Mouse (Mus musculus) ES-E14 (cell line): ENCODE measurements around the gene Aspm. TPM values are rescaled to one million over a fixed set of nuclear protein-coding genes. Genes with fewer than 3 reads are reported as not detected.

Source experiments
- DNase-seq: peaks from one replicate; pipeline ENCODE4 v3.0.0-alpha.2; 2013; ENCODE audit warnings: low read depth, low spot score
- H3K27ac ChIP-seq: 2 replicates; pipeline ENCODE4 v1.5.1; 2012; ENCODE audit warnings: low read depth, mild to moderate bottlenecking, low read length, moderate library complexity, mixed read lengths; ENCODE audit not compliant: poor library complexity, insufficient read depth, severe bottlenecking
- H3K36me3 ChIP-seq: 2 replicates; pipeline ENCODE4 v1.6.1; 2012; ENCODE audit warnings: mild to moderate bottlenecking, low read length, moderate library complexity, mixed read lengths; ENCODE audit not compliant: control insufficient read depth, poor library complexity, insufficient read depth, severe bottlenecking
- H3K4me1 ChIP-seq, 2 experiments: fragments of 150-350 bp in 1 of 2; sonication (generic) in 1 of 2; 2 replicates each; pipeline ENCODE4 v1.6.1; 2012; ENCODE audit warnings: low read length in 2 of 2, mild to moderate bottlenecking in 1 of 2, mixed read lengths in 1 of 2; ENCODE audit not compliant: control insufficient read depth in 2 of 2, insufficient read depth in 2 of 2, poor library complexity in 1 of 2
- H3K4me3 ChIP-seq, 2 experiments: fragments of 150-350 bp in 1 of 2; sonication (generic) in 1 of 2; 2 replicates each; pipeline ENCODE4 v1.5.1; 2012; ENCODE audit warnings: low read length in 2 of 2, low read depth in 1 of 2, mild to moderate bottlenecking in 1 of 2, mixed read lengths in 1 of 2; ENCODE audit not compliant: insufficient read depth in 1 of 2, poor library complexity in 1 of 2, severe bottlenecking in 1 of 2
- H3K9ac ChIP-seq: 2 replicates; pipeline ENCODE4 v1.6.1; 2012; ENCODE audit warnings: low read depth, mild to moderate bottlenecking, low read length, mixed read lengths; ENCODE audit not compliant: poor library complexity, insufficient read depth, severe bottlenecking
- H3K9me3 ChIP-seq: fragments of 150-350 bp; sonication (generic); 2 replicates; pipeline ENCODE4 v1.6.1; 2012; ENCODE audit warnings: low read depth, mild to moderate bottlenecking, low read length; ENCODE audit not compliant: control insufficient read depth, insufficient read depth
- CHD2 ChIP-seq: IDR thresholded peaks from 2 replicates; pipeline ENCODE4 v1.6.1; 2014; ENCODE audit warnings: mild to moderate bottlenecking, low read depth, low read length, inconsistent platforms
- HCFC1 ChIP-seq: IDR thresholded peaks from 2 replicates; pipeline ENCODE4 v1.6.1; 2012; ENCODE audit warnings: low read length, inconsistent platforms, borderline replicate concordance; ENCODE audit not compliant: insufficient read depth
- MAFK ChIP-seq: IDR thresholded peaks from 2 replicates; pipeline ENCODE4 v1.6.1; 2014; ENCODE audit warnings: mild to moderate bottlenecking, low read depth, low read length, inconsistent platforms; ENCODE audit not compliant: insufficient read depth
- ZC3H11A ChIP-seq: IDR thresholded peaks from 2 replicates; pipeline ENCODE4 v1.6.1; 2012; ENCODE audit warnings: low read depth, mild to moderate bottlenecking, inconsistent platforms, low read length, borderline replicate concordance
- ZNF384 ChIP-seq: IDR thresholded peaks from 2 replicates; pipeline ENCODE4 v1.6.1; 2012; ENCODE audit warnings: low read depth, low read length, inconsistent platforms
- in situ Hi-C, 2 experiments: fragments of 600-800 bp; cut with MboI; formaldehyde crosslinking; loops; one replicate each; pipeline ENCODE4 v1.15.1; 2025; ENCODE audit warnings: low sequenced_read_pairs in 2 of 2, inconsistent platforms in 1 of 2; ENCODE audit not compliant: unreplicated experiment in 2 of 2
- total RNA-seq: library from RNA; depleted of rRNA; stranded (reverse); fragments of 300-350 nt; gene quantifications from 2 replicates; pipeline ENCODE4 v1.2.3, GENCODE M21; 2012; rRNA removed

Aspm gene
- total RNA-seq, 1 experiment: 42.8 TPM

DNA sequence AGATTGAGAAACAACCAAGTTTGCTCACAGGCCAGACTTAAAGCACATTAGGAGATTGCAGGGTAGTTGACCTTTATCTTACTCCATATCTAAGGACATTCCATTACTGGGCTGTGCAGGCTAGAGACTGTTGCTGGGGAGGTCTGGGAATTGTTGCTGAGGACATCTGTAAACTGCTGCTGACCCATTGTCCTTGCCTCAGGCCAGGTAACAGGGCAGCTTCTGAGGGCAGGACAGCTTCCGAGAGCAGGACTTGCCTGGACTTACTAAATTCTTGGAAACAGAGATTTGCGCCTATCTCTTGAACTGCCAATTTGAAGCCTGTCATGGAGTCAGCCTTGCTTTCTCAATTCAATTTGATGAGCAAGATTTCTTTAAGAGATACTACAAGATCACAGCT lies 40.8 kb downstream of the Aspm start:
- Histone ChIP-seq H3K27ac (peak overlapping the region; percentile 97), H3K9ac (0 out of 2 replicates have a peak overlapping the region, but pooled peaks have one; percentile 7), H3K4me3 (no peak overlapping the region), H3K36me3 (peaks cover 4% of the 10 kb centered on the region), H3K9me3 (no peaks in the 10 kb centered on the region), H3K4me1 (peaks cover 13 to 26% of the 10 kb centered on the region in 2 experiments)
- in situ Hi-C loops: no loop called here
- DNase-seq: no peak
- TF ChIP-seq ZNF384: no peak
- no peak for TF ChIP-seq HCFC1
- TF ChIP-seq ZC3H11A: no peak
- no peak for TF ChIP-seq MAFK
- TF ChIP-seq CHD2: no peak

DNA sequence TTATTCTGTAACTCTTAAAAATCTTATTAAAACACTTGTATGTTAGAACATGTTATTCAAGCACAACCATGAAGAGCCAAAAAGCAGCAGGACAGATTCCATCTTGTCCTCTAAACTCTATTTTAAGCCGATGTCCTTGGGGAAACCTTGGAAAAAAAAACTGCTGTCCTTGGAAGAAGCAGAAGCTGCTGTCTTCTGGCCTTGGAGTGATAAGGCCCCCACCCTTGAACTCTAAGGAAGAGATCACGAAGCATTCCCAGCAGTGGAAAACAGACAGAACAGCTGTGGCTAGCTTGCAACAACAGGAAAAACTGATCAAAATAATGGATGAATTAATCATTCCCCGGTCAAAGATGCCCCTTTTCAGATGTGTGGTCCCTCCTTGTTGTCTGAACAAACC lies 41.6 kb downstream of the Aspm start:
- Histone ChIP-seq H3K4me1 (peaks cover 13 to 26% of the 10 kb centered on the region in 2 experiments), H3K9ac (no peak overlapping the region), H3K36me3 (peaks cover 2% of the 10 kb centered on the region), H3K4me3 (no peak overlapping the region), H3K27ac (peak overlapping the region; percentile 97; the same call in 1 of the 2 replicates), H3K9me3 (no peaks in the 10 kb centered on the region)
- no peak for DNase-seq
- TF ChIP-seq HCFC1: no peak
- peak; percentile 81 for TF ChIP-seq ZNF384
- in situ Hi-C loops: no loop called here

DNA sequence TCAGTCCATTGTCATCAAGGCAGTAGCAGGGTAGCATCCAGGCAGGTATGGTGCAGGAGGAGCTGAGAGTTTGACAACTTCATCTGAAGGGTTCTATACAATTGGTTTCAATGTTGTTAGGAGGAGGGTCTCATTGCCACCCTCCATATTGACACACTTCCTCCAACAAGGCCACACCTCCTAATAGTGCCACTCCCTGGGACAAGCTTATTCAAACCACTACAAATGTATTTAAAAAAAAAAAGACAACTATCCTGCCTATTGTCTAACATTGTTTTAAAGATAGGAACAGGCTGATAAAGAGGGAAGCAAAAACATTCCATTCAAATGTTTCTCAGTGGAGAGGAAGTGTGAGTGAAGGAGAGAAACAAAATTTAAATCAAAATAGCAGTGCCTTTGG lies 45.2 kb downstream of the Aspm start:
- in situ Hi-C loops: no loop called here
- Histone ChIP-seq H3K36me3 (no peaks in the 10 kb centered on the region), H3K9me3 (no peaks in the 10 kb centered on the region), H3K4me1 (peaks cover 13 to 21% of the 10 kb centered on the region in 2 experiments), H3K4me3 (no peak overlapping the region), H3K9ac (no peak overlapping the region), H3K27ac (peak overlapping the region; percentile 69; the same call in 1 of the 2 replicates)
- DNase-seq: no peak
- TF ChIP-seq ZNF384 (no peak), MAFK (no peak), CHD2 (no peak), HCFC1 (no peak), ZC3H11A (no peak)

DNA sequence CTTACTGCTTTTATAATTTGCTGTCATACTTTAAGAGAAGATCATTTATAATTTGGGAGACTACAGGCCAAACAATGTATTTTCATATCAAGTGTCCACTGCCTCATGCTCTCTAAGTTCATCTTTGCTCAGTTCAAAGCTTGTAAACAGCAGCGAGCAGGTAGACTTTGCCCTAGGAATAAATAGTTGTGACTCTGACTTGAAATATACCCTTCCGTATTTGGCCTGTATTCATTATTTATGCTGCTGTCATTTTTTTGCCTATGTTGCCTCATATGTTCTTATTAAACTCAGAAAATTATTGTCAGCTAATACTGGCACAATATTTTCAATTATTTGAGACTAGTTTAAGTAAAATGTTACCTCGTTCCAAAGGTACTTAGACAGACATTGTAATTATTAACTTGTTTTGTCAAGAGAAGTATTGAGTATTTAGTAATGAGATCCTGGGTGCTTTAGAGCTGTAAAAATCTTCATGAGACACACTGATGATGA lies 46.7 kb downstream of the Aspm start, which contains the start of gene F13b:
F13b (plus strand) TSS at position 445 of the 495 bp plus-strand sequence.
- H3K4me1 ChIP-seq: peaks cover 8 to 11% of the 10 kb centered on the region in 2 experiments
- TF ChIP-seq ZC3H11A (no peak), HCFC1 (no peak), ZNF384 (no peak), CHD2 (no peak), MAFK (no peak)
- H3K27ac ChIP-seq: no peak within 1 kb of the TSS
- no peak within 1 kb of the TSS for H3K4me3 ChIP-seq
- no peaks in the 10 kb centered on the region for H3K9me3 ChIP-seq
- no peak within 1 kb of the TSS for H3K9ac ChIP-seq
- DNase-seq: no peak
- in situ Hi-C loops: no loop called here
- H3K36me3 ChIP-seq: no peaks in the 10 kb centered on the region

GRCm38 (mm10) chr1:139514556-139514955 lies 60.0 kb downstream of the Aspm start:
- TF ChIP-seq CHD2 (no peak), ZNF384 (no peak), ZC3H11A (no peak), HCFC1 (no peak), MAFK (no peak)
- no peak overlapping the region for H3K27ac ChIP-seq
- H3K9me3 ChIP-seq: no peaks in the 10 kb centered on the region
- in situ Hi-C loops: no loop called here
- no peaks in the 10 kb centered on the region for H3K36me3 ChIP-seq
- no peak for DNase-seq
- H3K4me1 ChIP-seq: no peaks in the 10 kb centered on the region
- no peak overlapping the region for H3K9ac ChIP-seq
- no peak overlapping the region for H3K4me3 ChIP-seq

Other genes with a start within 250 kb of the Aspm start
- gene Crb1, start 77.7 kb upstream of the Aspm start, total RNA-seq: 0.11 and 0.18 TPM in 2 replicates
- 11.4 and 12.3 TPM in 2 replicates for gene Zbtb41, start 32.5 kb upstream of the Aspm start, total RNA-seq
- gene F13b, start 46.9 kb downstream of the Aspm start, total RNA-seq: 0.26 TPM in 1 of 2 replicates, not detected in the other
- not detected in 2 replicates for gene Cfhr1, start 105.5 kb downstream of the Aspm start, total RNA-seq